8 mouse cellular contexts compared by ENCODE assay signal in genomic region chr4:133039116-133039819, GRCm38 (mm10). TPM values are rescaled to one million over a fixed set of nuclear protein-coding genes. Genes with fewer than 3 reads are reported as not detected.
DNase-seq lines count a peak whose midpoint lies in the region; ATAC-seq and TF ChIP-seq lines count a peak whose summit lies in the region.

No protein-coding gene starts in this region.

- no peak for DNase-seq in kidney, adult 8-10 months
- DNase-seq in embryonic facial prominence, embryonic 11.5 days (ENCODE audit: low spot score) = peak; percentile 69
- peak; percentile 74 for DNase-seq in heart, postnatal 4 days
- DNase-seq in liver, embryonic 11.5 days (ENCODE audit: low spot score) = peak; percentile 64
- DNase-seq in left cerebral cortex, postnatal 14 days (ENCODE audit: low spot score in 2 of 2) = no peak
- DNase-seq in frontal cortex, postnatal 10 days (ENCODE audit: low spot score in 2 of 2) = no peak

- peak overlapping the region; percentile 70 for H3K4me3 ChIP-seq in kidney, embryonic 14.5 days (ENCODE audit: low read length)
- H3K4me3 ChIP-seq in embryonic facial prominence, embryonic 11.5 days (ENCODE audit: low read depth, low read length) = peak overlapping the region; percentile 58
- peak overlapping the region; percentile 69 for H3K4me3 ChIP-seq in liver, embryonic 11.5 days (ENCODE audit: low read depth, low read length)
- peak overlapping the region; percentile 50 for H3K4me3 ChIP-seq in olfactory bulb, adult 2 months (ENCODE audit: insufficient read depth, low read depth, low read length)

- H3K4me2 ChIP-seq in kidney, embryonic 14.5 days (replicated peaks; ENCODE audit: low read depth, low read length) = peak overlapping the region; percentile 100
- H3K4me2 ChIP-seq in embryonic facial prominence, embryonic 11.5 days (ENCODE audit: low read depth, low read length) = peak overlapping the region; percentile 100
- peak overlapping the region; percentile 97 for H3K4me2 ChIP-seq in liver, embryonic 11.5 days

- 0 out of 2 replicates have a peak, but pooled peaks have one; percentile 14 for ATAC-seq in kidney, embryonic 14.5 days (ENCODE audit: low FRiP score, low TSS enrichment)
- ATAC-seq in embryonic facial prominence, embryonic 11.5 days (replicated peaks; ENCODE audit: insufficient number of reproducible peaks, low FRiP score, low TSS enrichment, low read depth) = no peak
- ATAC-seq in liver, embryonic 11.5 days (replicated peaks; ENCODE audit: low FRiP score) = no peak

- H3K27ac ChIP-seq in kidney, embryonic 14.5 days (ENCODE audit: low read depth, low read length) = peak overlapping the region; percentile 96
- peak overlapping the region; percentile 91 for H3K27ac ChIP-seq in embryonic facial prominence, embryonic 11.5 days (replicated peaks; ENCODE audit: low read depth, low read length)
- peak overlapping the region; percentile 62 for H3K27ac ChIP-seq in liver, embryonic 11.5 days (ENCODE audit: low read depth, low read length)
- H3K27ac ChIP-seq in olfactory bulb, adult 2 months (ENCODE audit: insufficient read depth, low read depth, low read length) = no peak overlapping the region

- no peaks in the 10 kb centered on the region for H3K36me3 ChIP-seq in kidney, embryonic 14.5 days (ENCODE audit: control insufficient read depth, insufficient read depth, low read length)
- no peaks in the 10 kb centered on the region for H3K36me3 ChIP-seq in embryonic facial prominence, embryonic 11.5 days (replicated peaks; ENCODE audit: control insufficient read depth, insufficient read depth, low read depth, low read length)
- H3K36me3 ChIP-seq in liver, embryonic 11.5 days (ENCODE audit: control insufficient read depth, insufficient read depth, low read length) = no peaks in the 10 kb centered on the region

- intact Hi-C loops in left cerebral cortex, postnatal 14 days (cut with DNase I) = no loop called here

- peak overlapping the region; percentile 84 for H3K9ac ChIP-seq in kidney, embryonic 14.5 days (ENCODE audit: low read depth, low read length)
- H3K9ac ChIP-seq in embryonic facial prominence, embryonic 11.5 days (replicated peaks; ENCODE audit: low read length) = peak overlapping the region; percentile 82
- H3K9ac ChIP-seq in liver, embryonic 11.5 days (ENCODE audit: low read depth, low read length) = peak overlapping the region; percentile 70

- WGBS in kidney, embryonic 14.5 days = under 1% methylated on average over 41 of the region's 77 CpGs
- whole genome bisulfite sequencing in embryonic facial prominence, embryonic 11.5 days = 0% methylated on average over 41 of the region's 77 CpGs
- WGBS in liver, embryonic 11.5 days = 1% methylated on average over 68 of the region's 77 CpGs
- 8% methylated on average over 67 of the region's 77 CpGs for WGBS in olfactory bulb, adult 2 months

- TF ChIP-seq POLR2A in olfactory bulb, adult 2 months (IDR thresholded peaks at IDR 0.05; ENCODE audit: insufficient read depth, low read depth, low read length) = no peak

- no peak for TF ChIP-seq CTCF in olfactory bulb, adult 2 months (IDR thresholded peaks at IDR 0.05; ENCODE audit: insufficient read depth, low read depth, low read length)

- no peaks in the 10 kb centered on the region for H3K27me3 ChIP-seq in kidney, embryonic 14.5 days (ENCODE audit: control insufficient read depth, insufficient read depth, low read length)
- no peaks in the 10 kb centered on the region for H3K27me3 ChIP-seq in embryonic facial prominence, embryonic 11.5 days (ENCODE audit: control insufficient read depth, insufficient read depth, low read length)
- H3K27me3 ChIP-seq in liver, embryonic 11.5 days (replicated peaks; ENCODE audit: control insufficient read depth, insufficient read depth, low read length) = peaks cover 36% of the 10 kb centered on the region

- no peaks in the 10 kb centered on the region for H3K9me3 ChIP-seq in kidney, embryonic 14.5 days (ENCODE audit: control insufficient read depth, low read length)
- no peaks in the 10 kb centered on the region for H3K9me3 ChIP-seq in embryonic facial prominence, embryonic 11.5 days (replicated peaks; ENCODE audit: control insufficient read depth, low read length)
- H3K9me3 ChIP-seq in liver, embryonic 11.5 days (ENCODE audit: control insufficient read depth, low read length) = no peaks in the 10 kb centered on the region

- peaks cover 65% of the 10 kb centered on the region for H3K4me1 ChIP-seq in kidney, embryonic 14.5 days (ENCODE audit: control insufficient read depth, insufficient read depth, low read length)
- peaks cover 33% of the 10 kb centered on the region for H3K4me1 ChIP-seq in embryonic facial prominence, embryonic 11.5 days (ENCODE audit: control insufficient read depth, insufficient read depth, low read length)
- peaks cover 70% of the 10 kb centered on the region for H3K4me1 ChIP-seq in liver, embryonic 11.5 days (replicated peaks; ENCODE audit: control insufficient read depth, insufficient read depth, low read length)
- peaks cover 69% of the 10 kb centered on the region for H3K4me1 ChIP-seq in olfactory bulb, adult 2 months (ENCODE audit: control insufficient read depth, insufficient read depth, low read length)

RNA-seq across cellular contexts. Expression of gene Ahdc1, which starts 28.2 kb away (rescaled TPM):
- 11.3 and 12.1 TPM in 2 replicates for polyA plus RNA-seq in kidney, embryonic 14.5 days (2014; fragmentation: Nextera tagmentation; extraction: Ambion mirVana)
- polyA plus RNA-seq in embryonic facial prominence, embryonic 11.5 days (2014; fragmentation: Nextera tagmentation; extraction: Ambion mirVana) = 6.6 and 7.7 TPM in 2 replicates
- total RNA-seq in heart, postnatal 4 days (2021) = 10 to 100 TPM; 41.1 to 48.7 TPM
- 5.1 and 6.1 TPM in 2 replicates for polyA plus RNA-seq in liver, embryonic 11.5 days (2014; fragmentation: Nextera tagmentation; extraction: Ambion mirVana)
- polyA plus RNA-seq in olfactory bulb, adult 2 months (2012; ENCODE audit: insufficient read depth, insufficient read length, low replicate concordance, missing spikeins) = not detected in 2 replicates
- total RNA-seq in left cerebral cortex, postnatal 14 days (2021) = 10 to 100 TPM; 78.4 to 81.6 TPM

Comparison
In these comparisons a context has a peak if more than half of its experiments do, and no peak if none do; other contexts are left out.
1. DNase-seq: peak in embryonic facial prominence, embryonic 11.5 days (single experiment), heart, postnatal 4 days (single experiment) and liver, embryonic 11.5 days (single experiment); none in kidney, adult 8-10 months (0 of 2), left cerebral cortex, postnatal 14 days (0 of 2) and frontal cortex, postnatal 10 days (0 of 2).
2. Peak in every context shown above with its lines, with median percentiles within 50 percentile points of each other: H3K4me2 ChIP-seq, H3K4me3 ChIP-seq and H3K9ac ChIP-seq.